In the genomic region with DNA sequence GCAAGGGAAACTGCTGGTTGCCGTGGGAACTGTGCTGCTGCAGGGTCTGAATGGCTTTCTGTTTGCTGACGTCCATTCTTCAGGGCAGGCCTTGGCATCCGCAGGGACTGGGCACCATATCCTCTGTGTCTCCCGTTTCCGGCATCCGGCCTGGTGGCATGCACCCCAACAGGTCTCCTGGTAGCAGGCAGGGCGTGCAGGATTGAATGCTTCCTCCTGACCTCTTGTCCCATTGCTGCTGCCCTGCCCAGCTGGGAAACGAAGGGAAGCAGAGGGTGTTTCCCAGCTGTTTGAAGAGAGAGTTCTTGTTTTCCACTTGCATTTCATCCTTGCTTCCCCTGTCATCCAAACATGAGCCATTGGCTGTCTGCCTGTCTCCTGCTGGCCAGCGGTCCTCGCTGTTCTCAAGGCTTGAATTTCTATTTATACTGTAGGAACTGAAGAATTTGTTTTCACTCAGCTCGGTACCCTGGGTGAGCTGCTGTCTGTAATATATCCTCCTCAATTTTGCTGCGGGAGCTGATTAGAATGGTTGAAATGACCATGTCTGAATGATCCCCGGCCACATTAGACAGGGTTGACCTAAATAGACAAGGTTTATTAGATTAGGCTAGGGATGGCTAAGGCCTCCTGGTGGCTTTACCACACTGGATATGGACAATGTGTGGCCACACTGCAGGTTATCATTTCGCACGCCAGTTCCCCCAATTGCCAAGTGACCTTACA, we compare ENCODE assay signal across 9 mouse cellular contexts.
DNase-seq lines count a peak whose midpoint lies in the region; ATAC-seq lines count a peak whose summit lies in the region.
"Had no signal": no experiment of that assay in that cellular context is flagged by ENCODE, and none has a peak within 500 bp of the region (broad histone marks: within the 10 kb centered on the region; RNA-seq: fewer than 3 reads in every experiment).

No protein-coding gene starts in this region.

- H3K27me3 ChIP-seq in hindbrain, embryonic 12.5 days: no peaks in the 10 kb centered on the region
- H3K27me3 ChIP-seq: liver, embryonic 15.5 days had no signal

- H3K36me3 ChIP-seq in hindbrain, embryonic 12.5 days: no peaks in the 10 kb centered on the region
- H3K36me3 ChIP-seq: liver, embryonic 15.5 days had no signal

- DNase-seq in adrenal gland, adult 2 months: peak; percentile 73
- peak; percentile 71 for DNase-seq in cerebellum, adult 11-12 months
- peak; percentile 59 to 82 for DNase-seq in frontal cortex, postnatal 14 days (ENCODE audit: low spot score in 2 of 2)
- DNase-seq in layer of hippocampus, adult 8-10 months (ENCODE audit: low spot score in 2 of 2): peak; percentile 88 to 91
- DNase-seq in lung, postnatal 36 days: peak; percentile 85
- peak; percentile 89 for DNase-seq in skeletal muscle tissue, adult 2 months (ENCODE audit: low read depth, low spot score)
- no peak for DNase-seq in thymus, postnatal 36 days

- ATAC-seq in hindbrain, embryonic 12.5 days (ENCODE audit: low FRiP score): 0 out of 2 replicates have a peak, but pooled peaks have one; percentile 52

- no peaks in the 10 kb centered on the region for H3K9me3 ChIP-seq in hindbrain, embryonic 12.5 days (replicated peaks)
- H3K9me3 ChIP-seq: liver, embryonic 15.5 days had no signal

- H3K9ac ChIP-seq in hindbrain, embryonic 12.5 days: no peak overlapping the region
- H3K9ac ChIP-seq: liver, embryonic 15.5 days had no signal

- no peak overlapping the region for H3K4me3 ChIP-seq in hindbrain, embryonic 12.5 days
- H3K4me3 ChIP-seq: liver, embryonic 15.5 days had no signal

- peak overlapping the region; percentile 52; the same call in 1 of the 2 replicates for H3K27ac ChIP-seq in hindbrain, embryonic 12.5 days
- H3K27ac ChIP-seq: liver, embryonic 15.5 days had no signal

- H3K4me1 ChIP-seq in hindbrain, embryonic 12.5 days: peaks cover 6% of the 10 kb centered on the region

- 32% methylated on average over 15 of the region's 15 CpGs for WGBS in hindbrain, embryonic 12.5 days

- H3K4me2 ChIP-seq in hindbrain, embryonic 12.5 days (replicated peaks): no peak overlapping the region; the same call in 1 of the 2 replicates
- H3K4me2 ChIP-seq: liver, embryonic 15.5 days had no signal

Comparison
In these comparisons a context has a peak if more than half of its experiments do, and no peak if none do; other contexts are left out.
1. DNase-seq: peak in adrenal gland, adult 2 months (single experiment), cerebellum, adult 11-12 months (single experiment), frontal cortex, postnatal 14 days (2 of 2), layer of hippocampus, adult 8-10 months (2 of 2), lung, postnatal 36 days (single experiment) and skeletal muscle tissue, adult 2 months (single experiment); none in thymus, postnatal 36 days (0 of 2).